Mouse (Mus musculus) intestine, embryonic 15.5 days (tissue): ENCODE results near the gene Rdh8. TPM values are rescaled to one million over a fixed set of nuclear protein-coding genes. Genes with fewer than 3 reads are reported as not detected.
A peak's percentile ranks its signal among the peaks of the same experiment; 100 is the strongest.
"Not testable (repeated sequence)": the region's sequence is repeated elsewhere in the genome, so short reads cannot be mapped to it uniquely, and the experiment has no call there.

ENCODE experiments used
- ATAC-seq: fragments of 200-750 bp; cut with Nextera tagmentation; 2 replicates; pipeline ENCODE4 v1.8.0; 2017; ENCODE audit warnings: moderate TSS enrichment, moderate library complexity
- H3K27ac ChIP-seq: fragments of 300-500 bp; sonication (generic); 2 replicates; pipeline ENCODE4 v1.5.1; 2015; ENCODE audit warnings: mild to moderate bottlenecking, inconsistent platforms
- H3K27me3 ChIP-seq: fragments of 300-500 bp; sonication (generic); replicated peaks from 2 replicates; pipeline ENCODE4 v1.6.1; 2015; ENCODE audit warnings: inconsistent platforms
- H3K36me3 ChIP-seq: fragments of 300-500 bp; sonication (generic); 2 replicates; pipeline ENCODE4 v1.6.1; 2015; ENCODE audit warnings: inconsistent platforms
- H3K4me1 ChIP-seq: fragments of 300-500 bp; sonication (generic); replicated peaks from 2 replicates; pipeline ENCODE4 v1.6.1; 2015; ENCODE audit warnings: inconsistent platforms
- H3K4me2 ChIP-seq: fragments of 300-500 bp; sonication (generic); replicated peaks from 2 replicates; pipeline ENCODE4 v1.6.1; 2015; ENCODE audit warnings: mild to moderate bottlenecking, inconsistent platforms
- H3K4me3 ChIP-seq: fragments of 300-500 bp; sonication (generic); replicated peaks from 2 replicates; pipeline ENCODE4 v1.5.1; 2015; ENCODE audit warnings: inconsistent platforms
- H3K9ac ChIP-seq: fragments of 300-500 bp; sonication (generic); 2 replicates; pipeline ENCODE4 v1.6.1; 2015; ENCODE audit warnings: inconsistent platforms
- H3K9me3 ChIP-seq: fragments of 300-500 bp; sonication (generic); 2 replicates; pipeline ENCODE4 v1.6.1; 2016; ENCODE audit warnings: inconsistent platforms
- WGBS: fragments of 180-500 bp; shearing (Covaris S2); methylation state at CpG from one replicate; pipeline ENCODE4 v1.1.7; 2015; 5-methylcytosine and 5-hydroxymethylcytosine counted together
- polyA plus RNA-seq: library from polyadenylated mRNA; unstranded; fragments of >200 nt; fragmentation: Nextera tagmentation; extraction: Ambion mirVana; gene quantifications from 2 replicates; pipeline ENCODE4 v1.2.1, GENCODE M21; 2015

Gene Rdh8
- polyA plus RNA-seq, 1 experiment from 2014 or later, result not detected

GRCm38 (mm10) chr9:20812537-20813271 is 5.6 kb upstream of the Rdh8 start:
- 12% methylated on average over 19 of the region's 19 CpGs for WGBS
- Histone ChIP-seq H3K27me3 (peaks cover 20% of the 10 kb centered on the region), H3K9ac (no peak overlapping the region), H3K4me1 (peaks cover 9% of the 10 kb centered on the region), H3K4me3 (no peak overlapping the region), H3K36me3 (no peaks in the 10 kb centered on the region), H3K27ac (no peak overlapping the region), H3K9me3 (no peaks in the 10 kb centered on the region), H3K4me2 (peak overlapping the region; percentile 41; the same call in 1 of the 2 replicates)
- peak; percentile 38; the same call in 1 of the 2 replicates for ATAC-seq

DNA sequence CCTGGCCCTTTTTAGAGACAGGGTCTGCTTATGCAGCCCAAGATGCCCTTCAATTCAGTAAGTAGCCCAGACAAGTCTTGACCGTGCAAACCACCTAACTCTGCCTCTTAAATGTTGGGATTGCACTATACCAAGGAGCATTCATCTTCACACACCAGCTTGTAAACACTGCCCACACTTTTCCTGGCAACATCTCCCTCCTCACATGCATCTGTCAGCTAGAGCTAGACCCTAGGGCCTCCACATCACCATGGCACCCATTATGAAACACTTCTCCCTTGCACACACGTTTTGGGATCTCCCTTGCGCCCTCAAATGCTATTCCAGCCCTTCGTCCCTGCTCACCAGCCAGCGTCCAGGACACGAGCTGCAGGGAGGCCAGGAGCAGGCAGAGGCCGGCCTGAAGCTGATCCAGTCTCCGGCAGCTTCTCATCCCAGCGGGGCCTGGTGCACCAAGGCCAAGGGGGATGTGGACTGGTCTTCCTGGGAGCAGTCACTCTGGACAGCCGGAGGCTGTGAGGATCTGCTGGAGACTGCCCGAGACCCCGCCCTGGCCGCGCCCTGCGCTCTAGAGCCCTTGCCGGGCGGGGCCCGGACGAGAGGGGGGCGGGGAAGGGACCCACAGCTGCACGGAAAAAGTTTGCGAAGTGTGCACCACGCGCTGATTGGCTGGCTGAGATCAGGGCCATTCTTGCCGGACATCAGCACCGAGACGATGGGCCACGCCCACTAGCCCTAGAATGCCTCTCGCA is 3.6 kb upstream of the Rdh8 start, which contains the start of gene Col5a3:
Gene Col5a3 (minus strand): TSS at position 547 of the 752 bp plus-strand sequence.
- H3K27me3 ChIP-seq, result peaks cover 20% of the 10 kb centered on the region
- H3K9me3 ChIP-seq, result no peaks in the 10 kb centered on the region
- H3K9ac ChIP-seq, result 0 out of 2 replicates have a peak within 1 kb of the TSS, but pooled peaks have one; percentile 10
- WGBS, result 7% methylated on average over 29 of the region's 29 CpGs
- H3K4me1 ChIP-seq, result peaks cover 9% of the 10 kb centered on the region
- no peaks in the 10 kb centered on the region for H3K36me3 ChIP-seq
- H3K4me3 ChIP-seq, result peak within 1 kb of the TSS; percentile 14
- peak within 1 kb of the TSS; percentile 56 for H3K4me2 ChIP-seq
- ATAC-seq, result peak; percentile 78
- H3K27ac ChIP-seq, result no peak within 1 kb of the TSS

- ATAC-seq, result no peak
- Histone ChIP-seq H3K27ac (no peak overlapping the region), H3K4me2 (no peak overlapping the region), H3K27me3 (peaks cover 7% of the 10 kb centered on the region), H3K36me3 (no peaks in the 10 kb centered on the region), H3K4me3 (no peak overlapping the region), H3K4me1 (0 out of 2 replicates have a peak, but pooled peaks cover under 1% of the 10 kb centered on the region), H3K9me3 (no peaks in the 10 kb centered on the region), H3K9ac (no peak overlapping the region)
- WGBS, result 77% methylated on average over 5 of the region's 5 CpGs
Observed at GRCm38 (mm10) chr9:20820001-20820400, 1.7 kb downstream of the Rdh8 start.

DNA sequence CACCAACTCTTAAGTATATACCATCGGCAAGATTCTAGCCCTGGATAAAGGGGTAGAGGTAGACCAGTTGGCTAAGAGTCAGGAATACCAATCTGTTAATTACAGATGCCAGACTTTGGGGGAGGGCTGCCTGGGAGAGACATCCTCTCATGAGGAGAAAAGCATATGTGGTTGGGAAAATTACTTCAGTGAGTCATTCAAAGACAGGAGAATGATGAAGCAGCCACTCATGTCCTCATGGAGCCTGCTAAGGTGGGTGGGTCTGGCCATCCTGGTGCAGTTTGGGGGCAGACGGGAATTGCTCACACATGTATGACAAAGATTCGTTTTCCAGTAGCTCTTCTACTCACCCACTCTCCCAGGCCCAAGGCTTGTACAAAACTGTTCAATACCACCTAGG is 4.5 kb downstream of the Rdh8 start:
- Histone ChIP-seq H3K9ac (no peak overlapping the region), H3K27me3 (no peaks in the 10 kb centered on the region), H3K4me3 (no peak overlapping the region), H3K4me1 (no peaks in the 10 kb centered on the region), H3K4me2 (no peak overlapping the region), H3K27ac (no peak overlapping the region), H3K36me3 (no peaks in the 10 kb centered on the region), H3K9me3 (no peaks in the 10 kb centered on the region)
- 81% methylated on average over 3 of the region's 3 CpGs for WGBS
- no peak for ATAC-seq

DNA sequence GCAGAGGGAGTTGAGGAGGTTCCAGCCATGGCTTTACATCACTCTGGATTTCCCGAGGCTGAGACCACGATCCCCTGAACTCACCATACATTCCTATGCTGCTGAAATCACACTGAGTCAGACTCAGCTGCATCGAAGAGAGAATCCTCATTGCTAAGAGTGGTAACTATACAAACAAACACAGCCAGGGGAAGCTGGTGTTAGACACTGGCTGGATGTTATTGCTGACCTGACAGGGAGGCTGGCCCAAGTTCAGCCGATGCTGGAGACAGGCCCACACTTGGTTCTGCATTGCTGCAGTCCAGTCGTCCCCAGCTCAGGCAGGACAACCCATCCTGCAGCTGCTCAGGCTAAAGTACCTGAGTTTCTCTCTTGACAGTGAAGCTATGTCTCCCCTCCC is 7.5 kb downstream of the Rdh8 start:
- no peak for ATAC-seq

DNA sequence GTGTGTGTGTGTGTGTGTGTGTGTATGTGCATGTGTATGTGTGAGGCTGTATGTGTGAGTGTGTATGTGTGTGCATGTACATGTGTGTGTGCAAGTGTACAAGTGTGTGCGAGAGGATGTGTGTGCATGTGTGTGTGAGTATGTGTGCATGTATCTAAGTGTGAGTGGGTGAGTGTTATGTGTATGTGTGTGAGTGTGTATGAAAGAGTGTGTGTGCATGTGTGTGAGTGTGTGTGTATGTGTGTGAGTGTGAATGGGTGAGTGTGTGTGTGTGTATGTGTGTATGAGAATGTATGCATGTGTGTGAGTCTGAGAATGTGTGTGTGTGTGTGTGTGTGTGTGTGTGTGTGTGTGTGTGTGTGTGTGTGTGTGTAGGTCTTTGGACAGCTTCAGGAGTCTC is 9.8 kb downstream of the Rdh8 start:
- no peak for ATAC-seq
- no peaks in the 10 kb centered on the region for H3K27me3 ChIP-seq
- peaks cover 5% of the 10 kb centered on the region; the same call in 1 of the 2 replicates for H3K4me1 ChIP-seq
- H3K27ac ChIP-seq, result no peak overlapping the region
- H3K4me3 ChIP-seq, result no peak overlapping the region
- H3K4me2 ChIP-seq, result no peak overlapping the region
- WGBS, result 97% methylated on average over 1 of the region's 1 CpGs
- no peaks in the 10 kb centered on the region for H3K36me3 ChIP-seq
- no peaks in the 10 kb centered on the region for H3K9me3 ChIP-seq
- no peak overlapping the region for H3K9ac ChIP-seq

More for the DNA sequence above, 7.5 kb downstream of the Rdh8 start:
- Histone ChIP-seq H3K4me2 (no peak overlapping the region), H3K27me3 (no peaks in the 10 kb centered on the region), H3K9me3 (no peaks in the 10 kb centered on the region), H3K27ac (no peak overlapping the region), H3K4me1 (peaks cover 4% of the 10 kb centered on the region; the same call in 1 of the 2 replicates), H3K36me3 (no peaks in the 10 kb centered on the region), H3K9ac (no peak overlapping the region), H3K4me3 (no peak overlapping the region)
- WGBS, result 52% methylated on average over 5 of the region's 5 CpGs

DNA sequence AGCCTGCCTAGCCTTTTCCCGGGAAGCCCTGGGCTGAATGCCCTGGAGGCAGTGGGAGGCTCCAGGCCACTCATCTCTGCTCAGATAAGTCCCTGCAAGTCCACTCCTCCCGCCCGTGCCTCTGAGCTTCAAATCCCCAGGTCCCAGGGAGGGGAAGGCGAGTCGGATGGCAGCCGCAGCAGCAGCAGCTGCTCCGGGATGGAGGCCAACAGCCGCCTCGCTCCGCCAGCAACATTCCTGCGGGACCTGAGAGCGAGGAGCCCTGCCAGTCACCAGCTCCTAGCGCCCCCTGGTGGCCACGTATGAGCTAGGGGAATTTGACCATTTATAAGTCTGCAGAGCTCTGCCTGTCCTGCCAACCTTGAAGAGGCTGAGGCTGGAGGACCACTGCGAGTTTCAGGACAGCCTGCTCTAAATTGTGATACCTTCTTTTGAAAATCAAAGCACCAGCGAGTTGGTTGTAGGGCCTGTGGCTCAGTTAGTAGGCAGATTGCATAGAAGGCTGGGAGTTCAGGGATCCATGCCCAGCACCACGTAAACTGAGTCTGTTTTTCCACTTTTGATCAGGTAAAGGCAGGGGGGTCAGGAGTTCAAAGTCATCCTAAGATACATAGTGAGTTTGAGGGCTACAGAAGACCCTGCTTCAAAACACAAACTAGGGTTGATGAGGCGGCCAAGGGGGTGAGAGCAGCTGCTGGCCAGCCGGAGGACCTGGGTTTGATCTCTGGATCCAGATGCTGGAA is 12.8 kb downstream of the Rdh8 start:
- H3K27ac ChIP-seq, result no peak overlapping the region
- peak overlapping the region; percentile 7; the same call in 1 of the 2 replicates for H3K4me2 ChIP-seq
- H3K36me3 ChIP-seq, result no peaks in the 10 kb centered on the region
- H3K9me3 ChIP-seq, result no peaks in the 10 kb centered on the region
- peak; percentile 90 for ATAC-seq
- peaks cover 5% of the 10 kb centered on the region; the same call in 1 of the 2 replicates for H3K4me1 ChIP-seq
- H3K4me3 ChIP-seq, result no peak overlapping the region
- no peak overlapping the region for H3K9ac ChIP-seq
- WGBS, result 17% methylated on average over 19 of the region's 19 CpGs
- H3K27me3 ChIP-seq, result no peaks in the 10 kb centered on the region

DNA sequence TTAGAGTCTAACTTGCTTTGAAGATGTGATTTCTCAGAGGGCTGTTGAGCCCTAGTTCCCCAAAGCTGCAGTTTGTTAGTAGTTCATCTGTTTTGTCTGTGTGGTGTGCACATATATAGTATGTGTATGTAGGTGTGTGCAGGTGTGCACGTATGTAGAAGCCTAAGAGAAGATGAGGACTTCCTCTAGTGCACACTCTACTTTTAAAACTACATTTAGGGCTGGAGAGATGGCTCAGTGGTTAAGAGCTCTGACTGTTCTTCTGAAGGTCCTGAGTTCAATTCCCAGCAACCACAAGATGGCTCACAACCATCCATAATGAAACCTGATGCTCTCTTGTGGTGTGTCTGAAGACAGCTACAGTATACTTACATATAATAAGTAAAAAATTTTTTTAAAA is 16.6 kb downstream of the Rdh8 start:
- H3K4me3 ChIP-seq, result no peak overlapping the region
- peaks cover 5% of the 10 kb centered on the region; the same call in 1 of the 2 replicates for H3K4me1 ChIP-seq
- H3K9ac ChIP-seq, result no peak overlapping the region
- ATAC-seq, result no peak
- no peaks in the 10 kb centered on the region for H3K36me3 ChIP-seq
- H3K9me3 ChIP-seq, result no peaks in the 10 kb centered on the region
- no peaks in the 10 kb centered on the region for H3K27me3 ChIP-seq
- no peak overlapping the region for H3K4me2 ChIP-seq
- 70% methylated on average over 1 of the region's 1 CpGs for WGBS
- no peak overlapping the region for H3K27ac ChIP-seq

DNA sequence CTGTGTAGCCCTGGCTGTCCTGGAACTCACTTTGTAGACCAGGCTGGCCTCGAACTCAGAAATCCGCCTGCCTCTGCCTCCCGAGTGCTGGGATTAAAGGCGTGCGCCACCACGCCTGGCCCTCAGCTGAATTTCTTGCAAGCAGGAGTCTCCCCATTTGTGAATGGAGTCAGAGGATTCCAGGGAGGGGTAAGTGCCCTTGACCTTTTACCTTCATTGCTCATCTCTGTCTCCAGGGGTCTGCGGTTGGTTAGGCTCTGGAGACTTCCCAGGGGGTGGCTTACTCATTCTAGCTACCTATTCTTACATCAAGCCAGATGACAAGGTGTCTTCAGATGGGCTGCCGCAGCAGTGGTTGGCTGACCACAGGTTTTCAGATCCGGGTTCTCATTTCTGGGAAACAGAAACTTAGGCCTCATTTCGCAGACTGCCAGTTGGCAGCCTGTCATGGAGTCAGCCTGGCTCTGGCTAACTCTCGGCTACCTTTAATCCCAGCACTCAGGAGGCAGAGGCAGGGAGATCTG is 17.2 kb downstream of the Rdh8 start:
- not testable (repeated sequence) for H3K27me3 ChIP-seq, H3K4me3 ChIP-seq, H3K4me1 ChIP-seq, H3K9ac ChIP-seq, H3K9me3 ChIP-seq, ATAC-seq, H3K36me3 ChIP-seq, H3K4me2 ChIP-seq, H3K27ac ChIP-seq
- 84% methylated on average over 11 of the region's 11 CpGs for WGBS

DNA sequence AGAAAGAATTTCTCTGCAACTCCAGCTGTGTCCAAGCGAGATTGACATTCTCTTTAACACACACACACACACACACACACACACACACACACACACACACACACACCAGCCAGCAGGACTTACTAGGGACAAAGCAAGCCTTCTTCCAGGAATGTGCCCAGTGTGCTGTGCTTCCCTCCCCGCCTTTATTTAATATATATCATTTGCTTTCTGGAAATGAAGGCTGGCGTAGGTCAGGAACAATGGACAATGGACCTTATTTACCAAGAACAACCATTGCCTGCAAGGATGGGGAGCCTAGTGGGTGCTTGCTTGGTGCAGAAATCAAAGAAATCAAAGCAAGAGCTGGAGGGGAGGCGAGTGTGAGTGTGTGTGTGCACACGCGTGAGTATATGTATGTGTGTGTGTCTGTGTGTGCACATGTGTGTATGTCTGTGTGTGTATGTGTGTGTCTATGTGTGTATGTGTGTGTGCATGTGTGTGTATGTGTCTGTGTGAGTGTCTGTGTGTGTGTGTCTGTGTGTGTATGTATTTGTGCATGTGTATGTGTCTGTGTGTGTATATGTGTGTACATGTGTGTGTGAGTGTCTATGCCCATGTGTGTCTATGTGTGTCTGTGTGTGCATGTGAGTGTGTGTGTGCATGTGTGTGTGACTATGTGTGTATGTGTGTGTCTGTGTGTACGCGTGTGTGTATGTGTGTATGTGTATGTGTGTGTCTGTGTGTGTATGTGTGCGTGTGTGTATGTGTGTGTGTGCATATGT is 19.1 kb downstream of the Rdh8 start:
- no peaks in the 10 kb centered on the region for H3K9me3 ChIP-seq
- H3K4me1 ChIP-seq, result no peaks in the 10 kb centered on the region
- H3K9ac ChIP-seq, result no peak overlapping the region
- H3K4me3 ChIP-seq, result no peak overlapping the region
- H3K4me2 ChIP-seq, result no peak overlapping the region
- H3K36me3 ChIP-seq, result no peaks in the 10 kb centered on the region
- no peak for ATAC-seq
- WGBS, result 80% methylated on average over 9 of the region's 9 CpGs
- no peak overlapping the region for H3K27ac ChIP-seq
- no peaks in the 10 kb centered on the region for H3K27me3 ChIP-seq

- ATAC-seq, result no peak
- H3K9ac ChIP-seq, result no peak overlapping the region
- no peak overlapping the region for H3K4me3 ChIP-seq
- no peaks in the 10 kb centered on the region for H3K27me3 ChIP-seq
- H3K27ac ChIP-seq, result no peak overlapping the region
- no peaks in the 10 kb centered on the region for H3K9me3 ChIP-seq
- no peaks in the 10 kb centered on the region for H3K36me3 ChIP-seq
- no peak overlapping the region for H3K4me2 ChIP-seq
- no peaks in the 10 kb centered on the region for H3K4me1 ChIP-seq
- 49% methylated on average over 6 of the region's 6 CpGs for WGBS
Observed at GRCm38 (mm10) chr9:20838931-20839330, 20.6 kb downstream of the Rdh8 start.
